Mouse (Mus musculus) myocyte (in vitro differentiated cells): ENCODE measurements around the gene Mtrex. TPM values are rescaled to one million over a fixed set of nuclear protein-coding genes. Genes with fewer than 3 reads are reported as not detected.
A peak's percentile ranks its signal among the peaks of the same experiment; 100 is the strongest.

Source experiments
- H3K27me3 ChIP-seq: one replicate; pipeline ENCODE4 v1.6.1; 2011; ENCODE audit not compliant: control insufficient read depth, insufficient read depth, insufficient read length
- H3K36me3 ChIP-seq: one replicate; pipeline ENCODE4 v1.6.1; 2011; ENCODE audit not compliant: control insufficient read depth, insufficient read depth
- H3K4me2 ChIP-seq: one replicate; pipeline ENCODE4 v1.6.1; 2011; ENCODE audit warnings: low read depth, control low read depth
- H3K4me3 ChIP-seq: one replicate; pipeline ENCODE4 v1.5.1; 2011; ENCODE audit warnings: mild to moderate bottlenecking, control low read depth, moderate library complexity
- H3K79me2 ChIP-seq: one replicate; pipeline ENCODE4 v1.6.1; 2011; ENCODE audit not compliant: control insufficient read depth, insufficient read depth
- H3ac ChIP-seq: one replicate; pipeline ENCODE4 v1.6.1; 2011; ENCODE audit not compliant: control insufficient read depth, insufficient read length
- CEBPB ChIP-seq: IDR thresholded peaks from 2 replicates; pipeline ENCODE4 v1.6.1; 2011; ENCODE audit warnings: mild to moderate bottlenecking, moderate library complexity; ENCODE audit not compliant: poor library complexity, insufficient read depth, severe bottlenecking
- E2F4 ChIP-seq: IDR thresholded peaks from one replicate; pipeline ENCODE4 v1.6.1; 2011; ENCODE audit warnings: mild to moderate bottlenecking, control low read depth, moderate library complexity; ENCODE audit not compliant: insufficient read depth
- MAX ChIP-seq: IDR thresholded peaks from one replicate; pipeline ENCODE4 v1.6.1; 2011; ENCODE audit warnings: low read depth, mild to moderate bottlenecking, control low read depth
- MYOD1 ChIP-seq, 3 experiments: IDR thresholded peaks; one replicate each; pipeline ENCODE4 v1.6.1; 2011; ENCODE audit warnings: control low read depth in 2 of 3, low read depth in 2 of 3, mild to moderate bottlenecking in 2 of 3, moderate library complexity in 1 of 3; ENCODE audit not compliant: insufficient read length in 2 of 3, control insufficient read depth in 1 of 3
- MYOG ChIP-seq, 3 experiments: IDR thresholded peaks; one replicate each; pipeline ENCODE4 v1.6.1; 2011; ENCODE audit warnings: control low read depth in 2 of 3, low read depth in 2 of 3, mild to moderate bottlenecking in 2 of 3; ENCODE audit not compliant: insufficient read length in 2 of 3, control insufficient read depth in 1 of 3, insufficient read depth in 1 of 3
- POLR2A ChIP-seq: IDR thresholded peaks from one replicate; pipeline ENCODE4 v1.6.1; 2011; ENCODE audit warnings: low read depth, mild to moderate bottlenecking, control low read depth, moderate library complexity; ENCODE audit not compliant: insufficient read length
- POLR2AphosphoS2 ChIP-seq: IDR thresholded peaks from one replicate; pipeline ENCODE4 v1.6.1; 2011; ENCODE audit warnings: low read depth, control low read depth; ENCODE audit not compliant: insufficient read length
- REST ChIP-seq: IDR thresholded peaks from one replicate; pipeline ENCODE4 v1.6.1; 2011; ENCODE audit warnings: mild to moderate bottlenecking, control low read depth, moderate library complexity; ENCODE audit not compliant: insufficient read depth, insufficient read length
- SRF ChIP-seq: IDR thresholded peaks from one replicate; pipeline ENCODE4 v1.6.1; 2011; ENCODE audit warnings: low read depth; ENCODE audit not compliant: control insufficient read depth, insufficient read length
- TCF12 ChIP-seq: IDR thresholded peaks from one replicate; pipeline ENCODE4 v1.6.1; 2011; ENCODE audit warnings: mild to moderate bottlenecking, control low read depth; ENCODE audit not compliant: poor library complexity, insufficient read depth, severe bottlenecking
- TCF3 ChIP-seq: IDR thresholded peaks from one replicate; pipeline ENCODE4 v1.6.1; 2011; ENCODE audit warnings: low read depth, control low read depth; ENCODE audit not compliant: insufficient read length
- USF1 ChIP-seq: IDR thresholded peaks from one replicate; pipeline ENCODE4 v1.6.1; 2011; ENCODE audit warnings: low read depth, mild to moderate bottlenecking, control low read depth, moderate library complexity
- polyA plus RNA-seq: library from polyadenylated mRNA; unstranded; fragments of >200 nt; fragmentation: generic; extraction: Trizol; gene quantifications from one replicate; pipeline ENCODE4 v1.2.1, GENCODE M21; 2012; ENCODE audit warnings: missing spikeins

Gene Mtrex
- polyA plus RNA-seq, 1 experiment = 12.6 TPM

GRCm38 (mm10) chr13:112862342-112862741 is 64.9 kb downstream of the Mtrex start:
- Histone ChIP-seq H3K4me3 (no peak overlapping the region), H3K79me2 (no peaks in the 10 kb centered on the region), H3ac (no peak overlapping the region), H3K27me3 (no peaks in the 10 kb centered on the region), H3K4me2 (peak overlapping the region; percentile 13), H3K36me3 (peaks cover 47% of the 10 kb centered on the region)
- no peak for TF ChIP-seq POLR2A
- no peak for TF ChIP-seq TCF12
- TF ChIP-seq TCF3 = no peak
- TF ChIP-seq CEBPB = no peak
- TF ChIP-seq POLR2AphosphoS2 = no peak
- no peak for TF ChIP-seq MAX

GRCm38 (mm10) chr13:112861825-112862306 is 65.3 kb downstream of the Mtrex start:
- Histone ChIP-seq H3K4me3 (no peak overlapping the region), H3K4me2 (peak overlapping the region; percentile 13), H3ac (no peak overlapping the region), H3K27me3 (no peaks in the 10 kb centered on the region), H3K36me3 (peaks cover 43% of the 10 kb centered on the region), H3K79me2 (no peaks in the 10 kb centered on the region)
- TF ChIP-seq MYOD1 (IDR thresholded peaks at IDR 0.05; ENCODE audit: control insufficient read depth in 1 of 3, insufficient read length in 2 of 3, low read depth in 2 of 3) (no peak), CEBPB (no peak), USF1 (no peak), MYOG (IDR thresholded peaks at IDR 0.05; ENCODE audit: control insufficient read depth in 1 of 3, insufficient read depth in 1 of 3, insufficient read length in 2 of 3, low read depth in 2 of 3) (no peak), SRF (no peak), TCF12 (no peak), TCF3 (no peak), MAX (no peak), POLR2AphosphoS2 (no peak), E2F4 (no peak), REST (no peak), POLR2A (no peak)

- no peaks in the 10 kb centered on the region for H3K79me2 ChIP-seq
- H3K4me2 ChIP-seq = no peak overlapping the region
- no peaks in the 10 kb centered on the region for H3K27me3 ChIP-seq
- no peak overlapping the region for H3ac ChIP-seq
- peaks cover 35% of the 10 kb centered on the region for H3K36me3 ChIP-seq
- no peak for TF ChIP-seq TCF3
- no peak overlapping the region for H3K4me3 ChIP-seq
Measured at GRCm38 (mm10) chr13:112860911-112861310, 66.3 kb downstream of the Mtrex start.

DNA sequence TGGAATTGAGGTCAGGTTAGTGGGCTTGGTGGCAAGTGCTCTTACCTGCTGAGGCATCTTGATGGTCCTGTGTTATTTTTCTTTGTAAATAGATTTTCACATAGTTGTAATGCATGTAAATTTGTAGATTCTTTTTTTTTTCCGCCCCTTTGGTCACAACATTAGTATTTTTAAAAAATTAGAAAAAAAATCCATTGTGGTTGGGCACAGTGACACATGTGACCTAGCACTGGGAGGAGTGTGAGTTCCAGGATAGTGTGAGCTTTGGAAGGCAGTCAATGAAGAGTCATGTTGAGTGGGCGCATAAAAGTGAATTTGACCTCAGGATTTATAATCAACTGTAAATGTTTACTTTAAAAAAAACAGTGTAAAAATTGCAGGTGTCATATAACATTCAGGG is 66.8 kb downstream of the Mtrex start:
- no peak overlapping the region for H3ac ChIP-seq
- no peaks in the 10 kb centered on the region for H3K79me2 ChIP-seq
- H3K4me3 ChIP-seq = no peak overlapping the region
- H3K27me3 ChIP-seq = no peaks in the 10 kb centered on the region
- no peak overlapping the region for H3K4me2 ChIP-seq
- TF ChIP-seq TCF12 = no peak
- no peak for TF ChIP-seq CEBPB
- peaks cover 30% of the 10 kb centered on the region for H3K36me3 ChIP-seq

DNA sequence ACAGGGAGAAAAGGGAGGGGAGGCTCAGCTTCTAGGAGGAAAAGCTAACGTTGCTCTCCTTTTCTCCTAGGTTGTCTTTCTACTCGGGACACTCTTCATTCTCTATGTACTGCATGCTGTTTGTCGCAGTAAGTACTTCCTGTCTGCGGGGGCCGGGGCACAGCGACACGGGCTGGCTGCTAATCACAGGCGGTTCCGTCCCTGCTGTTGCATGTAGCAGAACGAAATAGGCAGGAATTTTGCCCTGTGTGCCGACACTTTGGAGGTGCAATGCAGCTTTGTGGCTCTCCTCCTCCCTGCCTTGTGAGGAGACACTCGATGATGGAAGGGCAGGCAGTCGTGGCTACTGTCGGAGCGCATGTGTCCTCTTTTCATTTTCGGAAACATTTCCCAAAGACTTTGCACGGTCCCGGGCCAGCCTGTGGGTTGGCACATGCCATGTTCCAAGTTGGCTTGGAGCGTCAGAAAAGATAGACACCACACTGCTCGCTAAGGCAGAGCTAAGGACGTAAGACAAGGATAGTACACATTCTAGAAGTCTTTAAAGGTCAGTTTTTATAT is 67.5 kb downstream of the Mtrex start:
- Histone ChIP-seq H3K4me2 (no peak overlapping the region), H3K36me3 (peaks cover 30% of the 10 kb centered on the region)
- no peak for TF ChIP-seq MAX
- no peak for TF ChIP-seq TCF3
- TF ChIP-seq MYOG (IDR thresholded peaks at IDR 0.05; ENCODE audit: control insufficient read depth in 1 of 3, insufficient read depth in 1 of 3, insufficient read length in 2 of 3, low read depth in 2 of 3) = no peak
- TF ChIP-seq SRF = no peak
- no peak for TF ChIP-seq POLR2A
- no peak for TF ChIP-seq POLR2AphosphoS2
- TF ChIP-seq MYOD1 (IDR thresholded peaks at IDR 0.05; ENCODE audit: control insufficient read depth in 1 of 3, insufficient read length in 2 of 3, low read depth in 2 of 3) = no peak
- TF ChIP-seq REST = no peak
- TF ChIP-seq E2F4 = no peak
- no peak for TF ChIP-seq CEBPB
- TF ChIP-seq USF1 = no peak
- TF ChIP-seq TCF12 = no peak

More for the DNA sequence above, 67.5 kb downstream of the Mtrex start:
- Histone ChIP-seq H3ac (no peak overlapping the region), H3K79me2 (no peaks in the 10 kb centered on the region), H3K4me3 (no peak overlapping the region), H3K27me3 (no peaks in the 10 kb centered on the region)
